Mouse (Mus musculus): ENCODE measurements around the gene Pnliprp2. TPM values are rescaled to one million over a fixed set of nuclear protein-coding genes. Genes with fewer than 3 reads are reported as not detected.

The Pnliprp2 gene
- total RNA-seq (2012; rRNA removed): 0.08 and 0.13 TPM in 2 replicates
- 0.30 and 0.38 TPM in 2 replicates for total RNA-seq (2014; rRNA removed)
- polyA plus RNA-seq (2012; ENCODE audit: insufficient read length, low read depth): 0.14 TPM in 1 of 2 replicates, not detected in the other

DNA sequence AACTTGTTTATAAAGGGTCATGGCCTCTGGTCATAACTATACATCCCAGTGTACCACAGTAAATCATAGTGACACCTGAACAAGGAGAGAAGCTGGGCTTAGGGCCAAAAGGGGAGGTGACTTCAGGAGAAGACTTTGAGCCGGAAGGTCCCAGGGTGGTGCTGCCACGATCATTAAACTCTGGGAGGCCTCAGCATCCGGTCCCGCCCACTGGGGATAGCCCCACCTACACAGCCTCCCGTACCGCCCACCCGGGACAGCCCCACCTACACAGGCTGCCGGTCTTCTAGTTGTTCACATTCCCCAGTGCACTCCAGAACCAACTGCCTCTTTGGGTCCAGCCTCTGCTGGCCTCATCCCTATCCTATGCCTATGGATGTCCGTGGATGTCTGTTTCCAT lies at the start of gene Pnliprp2:
Pnliprp2 (plus strand) TSS at position 297 of the 400 bp plus-strand sequence.
- no peaks in the 10 kb centered on the region for H3K79me2 ChIP-seq (replicated peaks; ENCODE audit: control insufficient read depth, extremely low read depth, insufficient read depth, poor library complexity, severe bottlenecking)
- no peaks in the 10 kb centered on the region for H3K36me3 ChIP-seq (replicated peaks in 1 of 2; ENCODE audit: control insufficient read depth in 1 of 2, insufficient read depth in 1 of 2, low read length in 1 of 2)
- no peak for TF ChIP-seq GABPA (IDR thresholded peaks at IDR 0.05; ENCODE audit: insufficient replicate concordance, low read depth, low read length)
- no peak for DNase-seq (ENCODE audit: extremely low read depth)
- peaks cover 2% of the 10 kb centered on the region for H3K9me3 ChIP-seq (replicated peaks; ENCODE audit: low read length)
- H3K4me1 ChIP-seq (ENCODE audit: control insufficient read depth in 1 of 2, insufficient read depth in 2 of 2): peaks cover 0 to 7% of the 10 kb centered on the region in 2 experiments; a peak in 1 of 4 replicates
- in situ Hi-C loops (cut with MboI; ENCODE audit: low pct_ligation_motif_present, low pct_unique_long_range_greater_than_20kb, low sequenced_read_pairs): no loop called here
- dilution Hi-C loops (cut with MboI; ENCODE audit: extremely low pct_ligation_motif_present, extremely low pct_unique_long_range_greater_than_20kb, low sequenced_read_pairs): no loop called here
- no peak within 1 kb of the TSS for H3K4me3 ChIP-seq (replicated peaks in 1 of 3; ENCODE audit: low read depth in 2 of 3, low read length in 2 of 3, poor library complexity in 1 of 3)
- H3K9ac ChIP-seq (ENCODE audit: insufficient read depth, low read depth): no peak within 1 kb of the TSS
- H3K27ac ChIP-seq (ENCODE audit: insufficient read depth, low read depth): no peak within 1 kb of the TSS
- H3K27me3 ChIP-seq (replicated peaks): no peaks in the 10 kb centered on the region
- no peak within 1 kb of the TSS for H3K4me2 ChIP-seq (ENCODE audit: insufficient read depth, low read depth, poor library complexity, severe bottlenecking)

DNA sequence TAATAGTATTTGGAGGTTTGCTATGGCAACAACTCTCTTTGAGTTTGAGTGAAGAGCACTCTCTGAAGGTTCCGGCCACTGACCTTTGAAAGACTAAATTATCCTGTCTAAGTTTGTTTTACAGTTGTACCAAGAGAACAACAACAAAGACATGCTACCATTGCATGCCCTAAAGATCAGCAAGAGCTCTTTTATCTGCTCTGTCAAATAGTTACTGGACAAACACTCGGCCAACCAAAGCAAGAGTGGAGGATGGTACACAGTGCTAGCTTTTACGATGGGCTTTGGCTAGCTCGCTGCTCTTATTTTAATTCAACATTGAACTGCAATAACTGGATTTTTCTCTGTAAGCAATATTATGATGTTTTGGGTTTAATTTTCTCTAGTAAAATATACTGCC lies 41.6 kb upstream of the Pnliprp2 start:
- no peak for DNase-seq (ENCODE audit: extremely low read depth)
- no peak for TF ChIP-seq JUND (conservative IDR thresholded peaks at IDR 0.05; ENCODE audit: low read depth, low read length)
- in situ Hi-C loops (cut with MboI; ENCODE audit: low pct_ligation_motif_present, low pct_unique_long_range_greater_than_20kb, low sequenced_read_pairs) (no loop called here), dilution Hi-C loops (cut with MboI; ENCODE audit: extremely low pct_ligation_motif_present, extremely low pct_unique_long_range_greater_than_20kb, low sequenced_read_pairs) (no loop called here)
- no peaks in the 10 kb centered on the region for H3K36me3 ChIP-seq (replicated peaks in 1 of 2; ENCODE audit: control insufficient read depth in 1 of 2, insufficient read depth in 1 of 2, low read length in 1 of 2)
- H3K79me2 ChIP-seq (replicated peaks; ENCODE audit: control insufficient read depth, extremely low read depth, insufficient read depth, poor library complexity, severe bottlenecking): no peaks in the 10 kb centered on the region
- no peak overlapping the region for H3K27ac ChIP-seq (ENCODE audit: insufficient read depth, low read depth)
- H3K4me1 ChIP-seq (ENCODE audit: control insufficient read depth in 1 of 2, insufficient read depth in 2 of 2): peaks cover 0 to 8% of the 10 kb centered on the region in 2 experiments; a peak in 2 of 4 replicates
- H3K4me2 ChIP-seq (ENCODE audit: insufficient read depth, low read depth, poor library complexity, severe bottlenecking): no peak overlapping the region
- H3K4me3 ChIP-seq (replicated peaks in 1 of 3; ENCODE audit: low read depth in 2 of 3, low read length in 2 of 3, poor library complexity in 1 of 3): no peak overlapping the region
- H3K9ac ChIP-seq (ENCODE audit: insufficient read depth, low read depth): no peak overlapping the region
- no peaks in the 10 kb centered on the region for H3K9me3 ChIP-seq (replicated peaks; ENCODE audit: low read length)
- H3K27me3 ChIP-seq (replicated peaks): no peaks in the 10 kb centered on the region

DNA sequence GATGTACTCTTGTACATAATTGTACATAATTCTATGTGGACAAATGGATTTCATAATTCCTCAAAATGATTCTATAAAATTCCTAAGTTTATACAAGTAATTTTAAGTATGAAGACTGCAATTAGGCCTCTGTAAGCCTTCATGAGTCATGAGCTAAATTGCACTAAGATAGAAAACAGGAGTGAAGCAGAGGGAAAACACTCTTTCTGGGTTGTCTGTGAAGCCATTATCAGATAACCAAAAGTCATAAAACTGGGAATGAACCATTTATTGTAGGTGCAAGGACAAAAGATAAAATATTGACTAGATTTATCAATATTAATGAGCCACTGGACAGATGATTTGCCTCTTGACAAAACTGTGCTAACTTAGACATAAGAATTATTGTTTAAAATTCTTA lies 39.1 kb upstream of the Pnliprp2 start:
- TF ChIP-seq MYC (IDR thresholded peaks at IDR 0.05; ENCODE audit: low read depth, low read length) (no peak), ZKSCAN1 (IDR thresholded peaks at IDR 0.05; ENCODE audit: borderline replicate concordance, low read depth, low read length) (no peak), UBTF (IDR thresholded peaks at IDR 0.05; ENCODE audit: low read depth, low read length) (no peak), MEF2A (IDR thresholded peaks at IDR 0.05; ENCODE audit: borderline replicate concordance, low read depth, low read length) (no peak), ELF1 (IDR thresholded peaks at IDR 0.05; ENCODE audit: low read depth, low read length) (no peak), TBP (conservative IDR thresholded peaks at IDR 0.05; ENCODE audit: low read depth, low read length) (no peak), BHLHE40 (IDR thresholded peaks at IDR 0.05; ENCODE audit: low read depth, low read length) (no peak), MAZ (IDR thresholded peaks at IDR 0.05; ENCODE audit: low read depth, low read length) (no peak), CTCF (conservative IDR thresholded peaks at IDR 0.05 in 1 of 2, IDR thresholded peaks at IDR 0.05 in 1 of 2; ENCODE audit: low read depth in 2 of 2, low read length in 2 of 2) (no peak), RAD21 (IDR thresholded peaks at IDR 0.05; ENCODE audit: low read depth, low read length) (no peak), USF1 (IDR thresholded peaks at IDR 0.05; ENCODE audit: low read depth, low read length) (no peak), USF2 (conservative IDR thresholded peaks at IDR 0.05; ENCODE audit: low read depth, low read length) (no peak), MXI1 (IDR thresholded peaks at IDR 0.05; ENCODE audit: low read depth, low read length) (no peak), JUND (conservative IDR thresholded peaks at IDR 0.05; ENCODE audit: low read depth, low read length) (no peak)
- Histone ChIP-seq H3K4me2 (ENCODE audit: insufficient read depth, low read depth, poor library complexity, severe bottlenecking) (no peak overlapping the region), H3K4me1 (ENCODE audit: control insufficient read depth in 1 of 2, insufficient read depth in 2 of 2) (peaks cover 0 to 8% of the 10 kb centered on the region in 2 experiments; a peak in 2 of 4 replicates), H3K27ac (ENCODE audit: insufficient read depth, low read depth) (no peak overlapping the region), H3K79me2 (replicated peaks; ENCODE audit: control insufficient read depth, extremely low read depth, insufficient read depth, poor library complexity, severe bottlenecking) (no peaks in the 10 kb centered on the region), H3K9me3 (replicated peaks; ENCODE audit: low read length) (no peaks in the 10 kb centered on the region), H3K9ac (ENCODE audit: insufficient read depth, low read depth) (no peak overlapping the region), H3K4me3 (replicated peaks in 1 of 3; ENCODE audit: low read depth in 2 of 3, low read length in 2 of 3, poor library complexity in 1 of 3) (no peak overlapping the region), H3K36me3 (replicated peaks in 1 of 2; ENCODE audit: control insufficient read depth in 1 of 2, insufficient read depth in 1 of 2, low read length in 1 of 2) (no peaks in the 10 kb centered on the region), H3K27me3 (replicated peaks) (no peaks in the 10 kb centered on the region)
- in situ Hi-C loops (cut with MboI; ENCODE audit: low pct_ligation_motif_present, low pct_unique_long_range_greater_than_20kb, low sequenced_read_pairs): no loop called here
- dilution Hi-C loops (cut with MboI; ENCODE audit: extremely low pct_ligation_motif_present, extremely low pct_unique_long_range_greater_than_20kb, low sequenced_read_pairs): no loop called here
- DNase-seq (ENCODE audit: extremely low read depth): no peak

Measured in CH12.LX (cell line).